Mouse (Mus musculus) ES-E14 (cell line): ENCODE measurements around the gene Best1. TPM values are rescaled to one million over a fixed set of nuclear protein-coding genes. Genes with fewer than 3 reads are reported as not detected.

ENCODE experiments used
- DNase-seq: peaks from one replicate; pipeline ENCODE4 v3.0.0-alpha.2; 2013; ENCODE audit warnings: low read depth, low spot score
- H3K27ac ChIP-seq: 2 replicates; pipeline ENCODE4 v1.5.1; 2012; ENCODE audit warnings: low read depth, mild to moderate bottlenecking, low read length, moderate library complexity, mixed read lengths; ENCODE audit not compliant: poor library complexity, insufficient read depth, severe bottlenecking
- H3K36me3 ChIP-seq: 2 replicates; pipeline ENCODE4 v1.6.1; 2012; ENCODE audit warnings: mild to moderate bottlenecking, low read length, moderate library complexity, mixed read lengths; ENCODE audit not compliant: control insufficient read depth, poor library complexity, insufficient read depth, severe bottlenecking
- H3K4me1 ChIP-seq, 2 experiments: fragments of 150-350 bp in 1 of 2; sonication (generic) in 1 of 2; 2 replicates each; pipeline ENCODE4 v1.6.1; 2012; ENCODE audit warnings: low read length in 2 of 2, mild to moderate bottlenecking in 1 of 2, mixed read lengths in 1 of 2; ENCODE audit not compliant: control insufficient read depth in 2 of 2, insufficient read depth in 2 of 2, poor library complexity in 1 of 2
- H3K4me3 ChIP-seq, 2 experiments: fragments of 150-350 bp in 1 of 2; sonication (generic) in 1 of 2; 2 replicates each; pipeline ENCODE4 v1.5.1; 2012; ENCODE audit warnings: low read length in 2 of 2, low read depth in 1 of 2, mild to moderate bottlenecking in 1 of 2, mixed read lengths in 1 of 2; ENCODE audit not compliant: insufficient read depth in 1 of 2, poor library complexity in 1 of 2, severe bottlenecking in 1 of 2
- H3K9ac ChIP-seq: 2 replicates; pipeline ENCODE4 v1.6.1; 2012; ENCODE audit warnings: low read depth, mild to moderate bottlenecking, low read length, mixed read lengths; ENCODE audit not compliant: poor library complexity, insufficient read depth, severe bottlenecking
- H3K9me3 ChIP-seq: fragments of 150-350 bp; sonication (generic); 2 replicates; pipeline ENCODE4 v1.6.1; 2012; ENCODE audit warnings: low read depth, mild to moderate bottlenecking, low read length; ENCODE audit not compliant: control insufficient read depth, insufficient read depth
- CHD2 ChIP-seq: IDR thresholded peaks from 2 replicates; pipeline ENCODE4 v1.6.1; 2014; ENCODE audit warnings: mild to moderate bottlenecking, low read depth, low read length, inconsistent platforms
- HCFC1 ChIP-seq: IDR thresholded peaks from 2 replicates; pipeline ENCODE4 v1.6.1; 2012; ENCODE audit warnings: low read length, inconsistent platforms, borderline replicate concordance; ENCODE audit not compliant: insufficient read depth
- MAFK ChIP-seq: IDR thresholded peaks from 2 replicates; pipeline ENCODE4 v1.6.1; 2014; ENCODE audit warnings: mild to moderate bottlenecking, low read depth, low read length, inconsistent platforms; ENCODE audit not compliant: insufficient read depth
- ZC3H11A ChIP-seq: IDR thresholded peaks from 2 replicates; pipeline ENCODE4 v1.6.1; 2012; ENCODE audit warnings: low read depth, mild to moderate bottlenecking, inconsistent platforms, low read length, borderline replicate concordance
- ZNF384 ChIP-seq: IDR thresholded peaks from 2 replicates; pipeline ENCODE4 v1.6.1; 2012; ENCODE audit warnings: low read depth, low read length, inconsistent platforms
- in situ Hi-C, 2 experiments: fragments of 600-800 bp; cut with MboI; formaldehyde crosslinking; loops; one replicate each; pipeline ENCODE4 v1.15.1; 2025; ENCODE audit warnings: low sequenced_read_pairs in 2 of 2, inconsistent platforms in 1 of 2; ENCODE audit not compliant: unreplicated experiment in 2 of 2
- total RNA-seq: library from RNA; depleted of rRNA; stranded (reverse); fragments of 300-350 nt; gene quantifications from 2 replicates; pipeline ENCODE4 v1.2.3, GENCODE M21; 2012

The Best1 gene
- total RNA-seq, 1 experiment: 0.62 TPM

DNA sequence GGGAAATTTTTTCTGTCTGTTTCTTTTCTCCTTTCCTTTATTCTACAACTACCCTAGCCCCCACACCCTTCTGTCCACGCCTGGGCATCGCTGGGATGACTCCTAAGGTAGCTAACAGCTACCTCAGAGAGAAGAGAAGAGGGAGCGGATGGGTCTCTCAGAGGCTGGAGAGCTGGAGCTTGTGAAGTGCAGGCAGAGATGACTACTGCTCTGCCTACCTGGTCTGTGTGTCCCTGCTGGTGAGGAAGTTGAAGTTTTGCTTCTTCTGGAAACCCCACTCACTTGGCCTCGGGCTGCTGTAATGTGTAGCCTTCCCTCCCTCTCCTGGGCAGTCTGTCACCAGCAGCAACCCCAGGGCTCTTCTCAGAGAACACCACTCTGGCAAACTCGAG lies 46.6 kb downstream of the Best1 start:
- no peak overlapping the region for H3K9ac ChIP-seq
- no peaks in the 10 kb centered on the region for H3K4me1 ChIP-seq
- H3K4me3 ChIP-seq: no peak overlapping the region
- H3K9me3 ChIP-seq: no peaks in the 10 kb centered on the region
- TF ChIP-seq MAFK (no peak), ZC3H11A (no peak), HCFC1 (no peak), CHD2 (no peak), ZNF384 (no peak)
- H3K27ac ChIP-seq: no peak overlapping the region
- in situ Hi-C loops: no loop called here
- DNase-seq: no peak
- H3K36me3 ChIP-seq: no peaks in the 10 kb centered on the region

DNA sequence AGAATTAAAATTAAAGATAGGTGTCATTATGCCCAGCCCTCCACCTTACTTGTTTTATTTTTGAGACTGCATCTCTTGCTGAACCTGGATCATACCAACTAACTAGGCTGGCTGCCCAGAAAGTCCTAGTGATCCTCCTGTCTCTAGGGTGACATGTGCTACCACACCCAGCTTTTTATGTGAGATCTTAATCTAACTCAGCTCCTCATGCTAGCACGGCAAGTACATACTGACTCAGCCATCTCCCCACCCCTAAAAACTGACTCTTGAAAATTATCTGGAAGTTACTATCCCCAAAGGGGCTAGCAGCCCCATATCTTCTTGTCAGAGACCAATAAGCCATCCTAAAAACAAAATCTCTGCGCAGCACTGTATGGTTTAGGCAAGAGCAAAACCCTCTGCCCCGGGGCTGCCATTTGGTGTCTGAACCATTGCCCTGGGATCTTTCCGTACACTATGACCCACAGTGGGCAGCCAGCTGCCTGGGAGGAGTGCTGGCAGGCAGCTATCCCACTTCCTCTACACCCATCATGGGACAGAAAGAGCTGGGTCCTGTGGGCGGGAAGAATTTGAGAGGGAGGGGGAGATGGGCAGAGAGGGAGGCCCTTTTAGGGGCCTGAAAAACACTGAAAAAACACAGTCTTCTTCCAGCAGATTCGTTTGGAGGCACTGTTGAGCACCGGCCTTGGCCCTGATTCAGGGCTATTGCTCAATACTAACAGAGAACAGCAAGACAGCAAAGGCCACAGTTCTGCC lies 47.2 kb downstream of the Best1 start:
- Histone ChIP-seq H3K27ac (no peak overlapping the region), H3K9ac (no peak overlapping the region), H3K4me3 (no peak overlapping the region), H3K4me1 (no peaks in the 10 kb centered on the region), H3K36me3 (no peaks in the 10 kb centered on the region), H3K9me3 (no peaks in the 10 kb centered on the region)
- no peak for DNase-seq
- TF ChIP-seq ZNF384: no peak
- TF ChIP-seq HCFC1: no peak
- TF ChIP-seq CHD2: no peak
- TF ChIP-seq ZC3H11A: no peak
- in situ Hi-C loops: no loop called here

DNA sequence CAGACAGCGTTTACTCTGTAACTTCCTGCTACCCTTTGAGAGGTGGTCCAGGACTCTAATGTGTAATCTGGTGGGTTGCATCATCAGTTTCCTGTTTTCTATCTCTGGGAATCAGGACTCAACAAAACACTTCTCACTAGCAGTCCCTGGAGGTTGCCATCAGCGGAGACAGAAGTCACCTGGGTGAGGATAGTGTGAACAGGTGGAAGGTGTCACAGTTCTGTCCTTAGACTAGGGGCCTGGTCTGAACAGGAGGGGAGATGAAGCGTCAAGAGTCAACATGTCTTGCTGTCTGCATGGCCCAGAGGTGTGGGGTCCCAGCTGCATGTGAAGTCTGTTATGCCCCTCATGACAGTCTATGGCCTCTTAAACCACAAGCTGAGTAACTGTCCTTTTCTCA lies 48.5 kb downstream of the Best1 start:
- H3K9ac ChIP-seq: no peak overlapping the region
- DNase-seq: no peak

DNA sequence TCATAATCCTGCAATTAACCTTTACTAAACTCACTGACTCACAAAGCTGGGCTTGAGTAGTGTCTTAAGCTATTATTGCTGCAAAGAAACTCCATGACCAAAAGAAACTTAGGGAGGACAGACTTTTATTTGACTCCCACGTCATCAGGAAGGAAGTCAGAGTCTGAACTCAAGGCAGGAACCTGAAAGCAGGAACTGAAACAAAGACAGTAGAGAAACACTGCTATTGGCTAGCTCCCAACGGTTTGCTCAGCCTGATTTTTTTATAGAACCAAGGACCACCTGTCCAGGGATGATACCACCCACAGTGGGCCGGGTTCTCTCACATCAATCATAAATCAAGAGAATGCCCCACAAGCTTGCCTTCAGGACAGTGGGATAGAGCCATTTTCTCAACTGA lies 49.0 kb downstream of the Best1 start:
- no peak overlapping the region for H3K9ac ChIP-seq
- H3K4me3 ChIP-seq: no peak overlapping the region
- DNase-seq: no peak
- no peak overlapping the region for H3K27ac ChIP-seq
- no peak for TF ChIP-seq ZC3H11A
- no peak for TF ChIP-seq MAFK
- TF ChIP-seq ZNF384: no peak
- TF ChIP-seq CHD2: no peak
- TF ChIP-seq HCFC1: no peak
- H3K9me3 ChIP-seq: no peaks in the 10 kb centered on the region
- in situ Hi-C loops: no loop called here
- H3K36me3 ChIP-seq: no peaks in the 10 kb centered on the region
- no peaks in the 10 kb centered on the region for H3K4me1 ChIP-seq

More for the DNA sequence above, 48.5 kb downstream of the Best1 start:
- H3K27ac ChIP-seq: no peak overlapping the region
- in situ Hi-C loops: no loop called here
- TF ChIP-seq HCFC1: no peak
- TF ChIP-seq MAFK: no peak
- TF ChIP-seq CHD2: no peak
- no peak for TF ChIP-seq ZNF384
- no peak for TF ChIP-seq ZC3H11A
- no peaks in the 10 kb centered on the region for H3K36me3 ChIP-seq
- H3K4me1 ChIP-seq: no peaks in the 10 kb centered on the region
- H3K9me3 ChIP-seq: no peaks in the 10 kb centered on the region
- H3K4me3 ChIP-seq: no peak overlapping the region
